Mouse (Mus musculus) brain, embryonic 14.5 days (tissue): ENCODE measurements around the gene Iqck. TPM values are rescaled to one million over a fixed set of nuclear protein-coding genes. Genes with fewer than 3 reads are reported as not detected.

ENCODE experiments used
- DNase-seq: peaks from one replicate; pipeline ENCODE4 v3.0.0-alpha.2; 2011; ENCODE audit warnings: low read depth
- CTCF ChIP-seq: fragments of 200-500 bp; IDR thresholded peaks from 2 replicates; pipeline ENCODE4 v1.5.1; 2012; ENCODE audit warnings: inconsistent platforms, mild to moderate bottlenecking, moderate library complexity, borderline replicate concordance; ENCODE audit not compliant: insufficient read depth, insufficient read length; ENCODE audit errors: extremely low read depth
- POLR2A ChIP-seq: fragments of 200-500 bp; IDR thresholded peaks from 2 replicates; pipeline ENCODE4 v1.6.1; 2012; ENCODE audit warnings: mild to moderate bottlenecking, inconsistent platforms, borderline replicate concordance; ENCODE audit not compliant: poor library complexity, insufficient read depth, insufficient read length, severe bottlenecking; ENCODE audit errors: extremely low read depth
- polyA plus RNA-seq: library from polyadenylated mRNA; depleted of rRNA; stranded (reverse); fragments of >200 nt; gene quantifications from 2 replicates; pipeline ENCODE4 v1.2.3, GENCODE M21; 2012

Gene Iqck
- polyA plus RNA-seq, 1 experiment = 4.1 TPM

- TF ChIP-seq POLR2A = no peak
- TF ChIP-seq CTCF = no peak
- no peak for DNase-seq
Observed at GRCm38 (mm10) chr7:118900090-118900489, 44.5 kb downstream of the Iqck start.

GRCm38 (mm10) chr7:118902944-118903343, 47.4 kb downstream of the Iqck start:
- TF ChIP-seq CTCF (no peak), POLR2A (no peak)
- DNase-seq = peak; percentile 93

GRCm38 (mm10) chr7:118903879-118904278, 48.3 kb downstream of the Iqck start:
- TF ChIP-seq CTCF (no peak), POLR2A (no peak)
- no peak for DNase-seq

GRCm38 (mm10) chr7:118904530-118904929, 49.0 kb downstream of the Iqck start:
- TF ChIP-seq POLR2A (no peak), CTCF (no peak)
- no peak for DNase-seq

GRCm38 (mm10) chr7:118908961-118909515, 53.5 kb downstream of the Iqck start:
- no peak for TF ChIP-seq CTCF
- TF ChIP-seq POLR2A = no peak
- no peak for DNase-seq

- no peak for TF ChIP-seq POLR2A
- TF ChIP-seq CTCF = no peak
- no peak for DNase-seq
Observed at GRCm38 (mm10) chr7:118910464-118910863, 54.9 kb downstream of the Iqck start.

GRCm38 (mm10) chr7:118911170-118911569, 55.6 kb downstream of the Iqck start:
- TF ChIP-seq CTCF (no peak), POLR2A (no peak)
- DNase-seq = no peak

GRCm38 (mm10) chr7:118911571-118911970, 56.0 kb downstream of the Iqck start:
- no peak for TF ChIP-seq POLR2A
- TF ChIP-seq CTCF = no peak
- no peak for DNase-seq

- TF ChIP-seq CTCF (no peak), POLR2A (no peak)
- peak; percentile 64 for DNase-seq
Observed at GRCm38 (mm10) chr7:118912049-118912490, 56.5 kb downstream of the Iqck start.

- no peak for DNase-seq
- no peak for TF ChIP-seq CTCF
- no peak for TF ChIP-seq POLR2A
Observed at GRCm38 (mm10) chr7:118914561-118915165, 59.1 kb downstream of the Iqck start.

GRCm38 (mm10) chr7:118919261-118920006, 63.9 kb downstream of the Iqck start:
- DNase-seq = peak; percentile 62
- TF ChIP-seq CTCF (no peak), POLR2A (no peak)

- no peak for DNase-seq
- no peak for TF ChIP-seq CTCF
- TF ChIP-seq POLR2A = no peak
Observed at GRCm38 (mm10) chr7:118922441-118923202, 67.1 kb downstream of the Iqck start.

GRCm38 (mm10) chr7:118925547-118925946, 70.0 kb downstream of the Iqck start:
- TF ChIP-seq CTCF (no peak), POLR2A (no peak)
- DNase-seq = no peak

- no peak for DNase-seq
- TF ChIP-seq POLR2A (no peak), CTCF (no peak)
Observed at GRCm38 (mm10) chr7:118926516-118927260, 71.1 kb downstream of the Iqck start.
